Mouse (Mus musculus) lung, adult 2 months (tissue): Measurements from ENCODE around the gene Plekha6. TPM values are rescaled to one million over a fixed set of nuclear protein-coding genes. Genes with fewer than 3 reads are reported as not detected.

Experiments used
- DNase-seq: peaks from one replicate; pipeline ENCODE4 v3.0.0; 2022
- H3K4me1 ChIP-seq: fragments of 200-500 bp; 2 replicates; pipeline ENCODE4 v1.6.1; 2011; ENCODE audit warnings: low read length; ENCODE audit not compliant: control insufficient read depth, insufficient read depth
- H3K4me3 ChIP-seq: fragments of 200-500 bp; replicated peaks from 2 replicates; pipeline ENCODE3; 2011; ENCODE audit warnings: low read depth, mild to moderate bottlenecking, control low read depth, low read length; ENCODE audit errors: extremely low read depth
- CTCF ChIP-seq: fragments of 200-500 bp; IDR thresholded peaks from 2 replicates; pipeline ENCODE4 v1.5.1; 2011; ENCODE audit warnings: mild to moderate bottlenecking, low read length, control low read depth; ENCODE audit not compliant: insufficient read depth
- POLR2A ChIP-seq: fragments of 200-500 bp; IDR thresholded peaks from 2 replicates; pipeline ENCODE4 v1.6.1; 2011; ENCODE audit warnings: low read depth, mild to moderate bottlenecking, control low read depth, low read length, borderline replicate concordance; ENCODE audit errors: extremely low read depth
- WGBS: fragments of 180-500 bp; shearing (Covaris S2); methylation state at CpG from one replicate; pipeline ENCODE4 v1.1.7; 2018; 5-methylcytosine and 5-hydroxymethylcytosine counted together
- polyA plus RNA-seq: library from polyadenylated mRNA; depleted of rRNA; stranded (reverse); fragments of >200 nt; gene quantifications from 2 replicates; pipeline ENCODE4 v1.2.3, GENCODE M21; 2012

The Plekha6 gene
- polyA plus RNA-seq, 1 experiment: 39.4 TPM

GRCm38 (mm10) chr1:133274163-133274562 lies 110.2 kb downstream of the Plekha6 start:
- WGBS: 92% methylated on average over 19 of the region's 19 CpGs

DNA sequence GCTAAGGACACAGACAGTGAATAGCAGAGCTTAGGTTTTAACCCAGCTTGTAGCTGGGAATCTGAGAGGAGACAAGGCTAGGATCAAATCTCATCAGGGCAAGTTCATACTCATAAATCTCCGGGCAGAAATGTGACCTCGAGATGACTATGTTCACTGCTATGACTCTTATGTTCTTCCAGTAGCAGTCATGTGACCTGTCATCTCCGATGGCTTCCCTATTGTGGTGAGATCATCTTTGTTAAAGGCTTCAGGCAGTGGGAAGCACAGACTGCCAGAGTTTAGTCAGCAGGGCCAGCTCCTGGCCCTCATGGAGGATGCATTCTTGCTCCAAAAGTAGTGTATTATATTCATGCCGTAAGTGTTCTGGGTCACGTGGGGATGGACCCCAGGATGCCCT lies 113.0 kb downstream of the Plekha6 start:
- DNase-seq: no peak
- no peak overlapping the region for H3K4me3 ChIP-seq
- WGBS: 45% methylated on average over 5 of the region's 5 CpGs
- H3K4me1 ChIP-seq: no peaks in the 10 kb centered on the region
- TF ChIP-seq POLR2A: no peak
- TF ChIP-seq CTCF: no peak

More at GRCm38 (mm10) chr1:133274163-133274562, 110.2 kb downstream of the Plekha6 start:
- Histone ChIP-seq H3K4me3 (no peak overlapping the region), H3K4me1 (no peaks in the 10 kb centered on the region)
- no peak for DNase-seq
- TF ChIP-seq CTCF (no peak), POLR2A (no peak)

DNA sequence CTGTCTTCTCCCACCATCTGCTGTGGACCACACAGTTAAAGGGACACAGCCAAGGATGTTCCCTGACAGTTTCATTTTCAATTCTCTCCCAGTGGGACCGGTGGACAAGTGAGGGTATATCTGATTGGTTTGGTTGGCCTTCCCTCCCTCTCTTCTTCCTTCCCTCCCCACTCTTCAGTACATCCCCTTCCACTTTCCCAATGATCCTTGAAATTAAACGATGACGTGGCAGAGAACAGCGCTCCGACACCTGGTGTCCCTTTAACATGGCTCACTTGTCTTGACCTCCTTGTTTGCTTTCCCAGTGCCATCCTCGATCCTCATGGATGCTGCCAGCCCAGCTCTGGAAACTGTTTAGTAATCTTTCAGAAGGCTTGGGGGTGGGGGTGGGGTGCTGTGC lies 114.5 kb downstream of the Plekha6 start:
- WGBS: 72% methylated on average over 6 of the region's 6 CpGs
- Histone ChIP-seq H3K4me3 (no peak overlapping the region), H3K4me1 (no peaks in the 10 kb centered on the region)
- TF ChIP-seq POLR2A (no peak), CTCF (no peak)
- no peak for DNase-seq

GRCm38 (mm10) chr1:133278946-133279631 lies 115.1 kb downstream of the Plekha6 start:
- no peak for DNase-seq
- 66% methylated on average over 15 of the region's 15 CpGs for WGBS

GRCm38 (mm10) chr1:133279632-133280093 lies 115.7 kb downstream of the Plekha6 start:
- Histone ChIP-seq H3K4me3 (no peak overlapping the region), H3K4me1 (no peaks in the 10 kb centered on the region)
- TF ChIP-seq CTCF (no peak), POLR2A (no peak)
- 66% methylated on average over 11 of the region's 11 CpGs for WGBS
- DNase-seq: no peak

More at GRCm38 (mm10) chr1:133278946-133279631, 115.1 kb downstream of the Plekha6 start:
- TF ChIP-seq CTCF: no peak
- TF ChIP-seq POLR2A: no peak
- Histone ChIP-seq H3K4me3 (no peak overlapping the region), H3K4me1 (no peaks in the 10 kb centered on the region)

DNA sequence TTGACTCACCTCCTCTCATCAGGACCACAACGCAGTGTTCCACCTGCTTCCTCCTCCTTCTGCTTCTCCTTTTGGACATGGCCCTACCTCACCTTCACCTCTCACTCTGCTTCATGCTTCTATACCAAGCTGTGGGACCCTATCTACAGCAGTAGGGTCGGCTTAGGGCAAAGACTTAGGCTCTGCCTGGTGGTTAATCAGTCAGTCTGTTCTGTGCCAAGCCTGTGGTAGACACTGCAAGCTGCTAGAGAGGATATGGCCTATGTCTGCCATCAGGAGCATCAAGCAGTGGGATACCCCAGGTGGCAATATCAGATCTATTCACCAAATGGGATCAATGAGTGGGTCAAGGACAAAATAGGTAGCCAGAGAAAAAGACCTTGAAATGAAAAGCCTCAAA lies 116.5 kb downstream of the Plekha6 start:
- Histone ChIP-seq H3K4me3 (no peak overlapping the region), H3K4me1 (no peaks in the 10 kb centered on the region)
- DNase-seq: no peak
- 84% methylated on average over 2 of the region's 2 CpGs for WGBS
- TF ChIP-seq CTCF: no peak
- no peak for TF ChIP-seq POLR2A

- WGBS: 73% methylated on average over 7 of the region's 7 CpGs
- TF ChIP-seq POLR2A (no peak), CTCF (no peak)
- DNase-seq: no peak
- Histone ChIP-seq H3K4me3 (no peak overlapping the region), H3K4me1 (no peaks in the 10 kb centered on the region)
These were observed 121.9 kb downstream of the Plekha6 start for GRCm38 (mm10) chr1:133285907-133286306.

DNA sequence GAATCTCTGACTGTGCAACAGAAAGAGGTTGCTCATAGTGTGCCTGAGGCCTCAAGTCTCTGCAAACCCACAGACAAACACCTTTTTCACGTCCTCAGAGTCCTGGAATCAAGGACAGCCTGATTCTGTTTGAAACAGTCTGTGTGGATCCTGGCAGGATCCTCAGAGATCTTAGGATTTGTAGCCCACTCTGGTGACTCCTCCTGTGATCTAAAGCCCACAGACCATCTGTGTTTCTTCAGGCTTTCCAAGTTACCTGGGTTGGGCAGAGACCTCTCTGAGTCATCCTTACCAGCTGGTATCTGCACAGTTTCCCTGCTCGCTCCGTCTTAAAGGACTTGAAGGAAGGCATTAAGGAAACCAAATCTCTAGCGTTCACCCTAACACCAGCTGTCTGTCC lies 123.0 kb downstream of the Plekha6 start:
- 88% methylated on average over 4 of the region's 4 CpGs for WGBS
- DNase-seq: no peak
- TF ChIP-seq CTCF (no peak), POLR2A (no peak)
- Histone ChIP-seq H3K4me3 (no peak overlapping the region), H3K4me1 (no peaks in the 10 kb centered on the region)

- DNase-seq: no peak
- Histone ChIP-seq H3K4me1 (no peaks in the 10 kb centered on the region), H3K4me3 (no peak overlapping the region)
- 91% methylated on average over 12 of the region's 12 CpGs for WGBS
- TF ChIP-seq CTCF (no peak), POLR2A (no peak)
These were observed 123.9 kb downstream of the Plekha6 start for GRCm38 (mm10) chr1:133287880-133288279.

- H3K4me1 ChIP-seq: no peaks in the 10 kb centered on the region
- no peak overlapping the region for H3K4me3 ChIP-seq
- TF ChIP-seq POLR2A (no peak), CTCF (no peak)
- WGBS: 85% methylated on average over 6 of the region's 6 CpGs
- DNase-seq: no peak
These were observed 127.9 kb downstream of the Plekha6 start for GRCm38 (mm10) chr1:133291888-133292287.
